Mouse (Mus musculus): Measurements from ENCODE around the gene Steap4. TPM values are rescaled to one million over a fixed set of nuclear protein-coding genes. Genes with fewer than 3 reads are reported as not detected.
A peak's percentile ranks its signal among the peaks of the same experiment; 100 is the strongest.
"Not testable (repeated sequence)": the region's sequence is repeated elsewhere in the genome, so short reads cannot be mapped to it uniquely, and the experiment has no call there.

The Steap4 gene
- total RNA-seq, 2 experiments from 2014 or later: 0.13 to 0.15 TPM

DNA sequence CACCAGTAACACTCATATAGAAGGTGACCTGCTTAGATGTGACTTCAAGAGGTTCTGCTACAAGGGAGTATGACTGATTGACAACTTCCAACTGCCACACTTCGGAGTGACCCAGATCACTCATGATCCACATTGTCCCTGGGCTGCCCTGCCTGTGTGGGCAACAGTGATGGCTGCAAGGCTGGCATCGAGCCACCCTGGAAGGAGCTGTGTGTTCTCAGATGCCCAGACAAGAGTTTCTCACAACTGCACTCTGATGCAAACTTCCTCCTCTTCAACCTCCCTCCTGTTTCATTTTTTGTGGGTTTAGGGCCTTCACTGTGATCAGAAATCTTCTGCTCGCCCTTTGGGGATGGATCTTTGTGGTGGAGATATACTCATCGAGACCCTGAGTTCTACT lies 28.2 kb downstream of the Steap4 start:
- DNase-seq (ENCODE audit: low spot score in 2 of 2): no peak

DNA sequence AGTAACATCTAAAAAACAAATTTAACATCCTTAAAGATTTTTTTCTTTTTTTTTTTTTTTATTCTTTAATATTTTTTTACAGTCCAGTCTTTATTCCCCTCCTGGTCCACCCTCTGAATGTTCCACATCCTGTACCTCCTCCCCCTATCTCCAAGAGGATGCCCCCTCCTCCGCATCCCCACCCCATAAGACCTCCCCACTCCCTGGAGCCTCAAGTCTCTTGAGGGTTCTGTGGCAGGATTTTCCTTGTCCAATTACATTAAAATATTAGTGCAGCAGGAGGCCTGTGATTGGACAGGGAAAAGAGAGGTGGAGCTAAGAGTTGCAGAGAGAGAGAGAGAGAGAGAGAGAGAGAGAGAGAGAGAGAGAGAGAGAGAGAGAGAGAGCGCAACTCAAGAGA lies 31.4 kb downstream of the Steap4 start:
- not testable (repeated sequence) for DNase-seq (ENCODE audit: low spot score in 2 of 2)

- DNase-seq (ENCODE audit: low spot score in 2 of 2): no peak
Observed at GRCm38 (mm10) chr5:7993766-7994165, 33.5 kb downstream of the Steap4 start.

DNA sequence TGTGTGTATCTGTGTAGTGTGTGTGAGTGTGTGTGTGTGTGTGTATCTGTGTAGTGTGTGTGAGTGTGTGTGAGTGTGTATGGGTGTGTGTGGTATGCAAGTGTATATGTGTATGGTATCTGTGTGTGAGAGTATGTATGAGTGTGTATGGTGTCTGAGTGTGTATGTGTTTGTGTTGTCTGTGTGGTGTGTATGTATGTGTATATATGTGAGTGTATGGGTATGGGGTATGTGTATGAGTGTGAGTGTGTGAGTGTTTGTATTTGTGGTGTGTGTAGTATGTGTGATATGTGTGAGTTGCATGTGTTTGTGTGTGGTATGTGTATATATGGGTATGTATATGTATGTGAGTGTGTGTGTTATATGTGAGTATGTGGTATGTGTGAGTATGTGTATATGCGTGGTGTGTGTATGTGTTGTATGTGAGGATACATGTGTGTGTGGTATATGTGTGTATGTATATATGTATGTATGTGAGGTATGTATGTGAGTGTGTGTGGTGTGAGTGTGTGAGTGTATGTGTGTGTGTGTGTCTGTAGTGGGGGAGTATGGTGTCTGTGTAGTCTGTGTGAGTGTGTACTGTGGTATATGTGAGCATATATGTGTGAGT lies 35.1 kb downstream of the Steap4 start:
- DNase-seq (ENCODE audit: low spot score in 2 of 2): no peak

GRCm38 (mm10) chr5:7996401-7997044 lies 36.3 kb downstream of the Steap4 start:
- DNase-seq (ENCODE audit: low spot score in 2 of 2): peak in 1 of 2 experiments; percentile 33

- no peak for DNase-seq (ENCODE audit: low spot score in 2 of 2)
Observed at GRCm38 (mm10) chr5:7997086-7997485, 36.8 kb downstream of the Steap4 start.

DNA sequence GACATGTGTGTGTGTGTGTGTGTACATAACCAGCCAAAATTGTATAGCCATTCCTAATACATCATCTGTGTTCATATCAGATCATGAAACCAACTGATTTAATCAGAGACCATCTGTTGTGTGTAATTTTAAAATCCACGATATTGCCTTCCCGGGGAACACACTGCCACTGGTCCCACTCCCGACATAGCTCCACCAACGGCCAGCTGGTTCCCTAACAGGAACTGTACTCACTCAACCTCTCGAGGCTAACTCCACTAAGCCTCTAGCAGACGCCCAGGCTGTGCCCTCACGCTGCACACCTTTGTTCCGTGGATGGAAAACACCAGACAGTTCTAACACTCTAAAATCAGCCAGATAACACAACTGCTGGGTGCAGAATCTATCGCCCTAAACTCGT lies 40.2 kb downstream of the Steap4 start:
- peak; percentile 11 to 54 for DNase-seq (ENCODE audit: low spot score in 2 of 2)

DNA sequence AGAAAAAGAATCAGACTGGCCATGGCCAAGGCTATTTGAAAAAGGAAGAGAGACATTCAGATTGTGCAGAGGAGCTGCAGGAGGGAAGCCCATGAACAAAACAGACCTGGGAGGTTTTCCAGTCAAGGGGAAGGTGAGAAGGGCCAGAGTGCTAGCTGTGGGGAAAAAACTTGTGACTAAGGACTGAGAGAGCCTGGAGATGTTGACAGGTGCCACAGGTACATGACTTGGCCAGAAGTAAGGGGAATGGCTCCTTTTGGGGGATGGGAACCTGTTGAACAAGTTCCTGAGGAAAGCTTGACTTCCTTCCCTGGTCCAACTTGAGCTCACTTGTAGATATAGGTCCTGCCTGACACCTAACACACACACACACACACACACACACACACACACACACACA lies 42.6 kb downstream of the Steap4 start:
- no peak for DNase-seq (ENCODE audit: low spot score in 2 of 2)

DNA sequence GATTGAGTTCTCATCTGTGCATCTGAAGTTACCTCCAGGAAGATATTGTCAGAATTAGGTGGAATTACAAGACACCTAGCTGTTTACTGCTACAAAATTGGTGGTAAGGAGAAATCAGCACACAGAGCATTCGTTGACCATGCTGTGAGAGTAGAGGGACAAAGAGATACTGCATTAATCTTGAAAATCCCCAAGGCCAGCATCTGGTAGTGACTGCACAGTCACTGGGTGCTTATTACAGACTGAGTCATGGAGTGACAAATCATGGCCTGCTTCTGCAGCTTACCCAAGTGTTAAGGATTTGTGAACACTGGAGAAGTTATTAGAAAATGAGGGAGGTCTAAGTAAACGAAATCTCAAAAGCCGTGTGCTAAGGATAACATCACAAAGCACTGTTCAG lies 53.0 kb downstream of the Steap4 start:
- no peak for DNase-seq (ENCODE audit: low spot score in 2 of 2)

Other genes starting within 250 kb of the Steap4 start
- 100 to 1,000 TPM in 1 of 2 experiments, 10 to 100 TPM in 1; 99.7 to 100 TPM for gene Sri, start 85.6 kb downstream of the Steap4 start, total RNA-seq (2021)